Mouse (Mus musculus) cerebellum, adult 2 months (tissue): ENCODE results near the gene Bace1.

Experiments
- CTCF ChIP-seq: fragments of 200-500 bp; IDR thresholded peaks from 2 replicates; pipeline ENCODE4 v1.5.1; 2011; ENCODE audit warnings: low read depth, mild to moderate bottlenecking, control low read depth, low read length, moderate library complexity, borderline replicate concordance; ENCODE audit not compliant: insufficient read depth
- POLR2A ChIP-seq: fragments of 200-500 bp; IDR thresholded peaks from 2 replicates; pipeline ENCODE4 v1.6.1; 2011; ENCODE audit warnings: low read length, control low read depth, borderline replicate concordance; ENCODE audit not compliant: insufficient read depth

GRCm38 (mm10) chr9:45851776-45852175 lies 13.4 kb downstream of the Bace1 start:
- TF ChIP-seq POLR2A (no peak), CTCF (no peak)
